Mouse (Mus musculus) brain, embryonic 14.5 days (tissue): ENCODE data around the gene Il11.

ENCODE experiments used
- CTCF ChIP-seq: fragments of 200-500 bp; IDR thresholded peaks from 2 replicates; pipeline ENCODE4 v1.5.1; 2012; ENCODE audit warnings: inconsistent platforms, mild to moderate bottlenecking, moderate library complexity, borderline replicate concordance; ENCODE audit not compliant: insufficient read depth, insufficient read length; ENCODE audit errors: extremely low read depth
- POLR2A ChIP-seq: fragments of 200-500 bp; IDR thresholded peaks from 2 replicates; pipeline ENCODE4 v1.6.1; 2012; ENCODE audit warnings: mild to moderate bottlenecking, inconsistent platforms, borderline replicate concordance; ENCODE audit not compliant: poor library complexity, insufficient read depth, insufficient read length, severe bottlenecking; ENCODE audit errors: extremely low read depth

DNA sequence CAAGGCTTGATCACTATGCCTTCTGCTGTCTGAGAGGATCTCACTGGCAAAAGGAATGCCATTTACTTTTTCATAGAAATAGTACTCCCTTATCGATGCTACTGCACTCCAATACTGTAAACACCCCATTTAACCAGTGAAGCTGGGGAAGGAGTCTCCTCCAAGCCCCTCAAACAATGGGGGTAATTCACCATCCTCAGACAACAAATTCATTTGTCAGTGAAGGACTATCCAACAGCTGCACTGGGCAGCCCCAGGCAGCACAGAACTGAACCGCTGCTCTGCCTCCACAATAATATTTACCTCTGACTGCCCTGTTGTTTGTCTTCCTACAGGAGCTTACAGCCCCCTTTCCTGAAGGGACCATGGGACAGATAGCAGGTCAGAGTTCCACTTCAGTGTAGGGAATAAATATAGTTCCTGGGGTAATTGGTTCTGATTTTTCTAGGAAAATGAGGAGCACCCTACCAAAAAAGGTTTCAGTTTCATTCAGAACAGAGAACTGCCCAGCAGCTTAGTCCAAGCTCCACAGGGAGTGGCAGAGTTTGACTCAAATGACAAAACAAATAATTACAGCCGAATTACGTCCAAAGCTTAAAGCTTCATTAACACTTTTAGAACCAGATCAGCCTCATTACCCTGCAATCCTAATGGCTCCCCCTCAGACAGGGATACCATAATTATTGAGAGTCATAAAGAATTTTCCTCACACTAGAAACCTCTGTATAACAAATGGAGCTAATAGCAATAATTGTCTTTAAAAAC is 17.5 kb downstream of the Il11 start:
- no peak for TF ChIP-seq CTCF
- no peak for TF ChIP-seq POLR2A
